Mouse (Mus musculus): ENCODE measurements around the gene Dlk2.

Dlk2 gene

GRCm38 (mm10) chr17:46273803-46274236, 23.4 kb upstream of the Dlk2 start:
- no peak for DNase-seq (ENCODE audit: low spot score)

GRCm38 (mm10) chr17:46274465-46274864, 22.8 kb upstream of the Dlk2 start:
- no peak for DNase-seq (ENCODE audit: low spot score)

- no peak for DNase-seq (ENCODE audit: low spot score)
Observed at GRCm38 (mm10) chr17:46275034-46275433, 22.2 kb upstream of the Dlk2 start.

GRCm38 (mm10) chr17:46275506-46275905, 21.7 kb upstream of the Dlk2 start:
- no peak for DNase-seq (ENCODE audit: low spot score)

GRCm38 (mm10) chr17:46277586-46277985, 19.6 kb upstream of the Dlk2 start:
- no peak for DNase-seq (ENCODE audit: low spot score)

- DNase-seq (ENCODE audit: low spot score) = no peak
Observed at GRCm38 (mm10) chr17:46278011-46278765, 19.0 kb upstream of the Dlk2 start.

- peak; percentile 91 for DNase-seq (ENCODE audit: low spot score)
Observed at GRCm38 (mm10) chr17:46282483-46283123, 14.6 kb upstream of the Dlk2 start, which contains the start of gene Tjap1. Gene Tjap1 (minus strand): TSS chr17:46283026.

- no peak for DNase-seq (ENCODE audit: low spot score)
Observed at GRCm38 (mm10) chr17:46283140-46283539, 14.1 kb upstream of the Dlk2 start.

GRCm38 (mm10) chr17:46283911-46284310, 13.3 kb upstream of the Dlk2 start:
- no peak for DNase-seq (ENCODE audit: low spot score)

- DNase-seq (ENCODE audit: low spot score) = no peak
Observed at GRCm38 (mm10) chr17:46284653-46285052, 12.6 kb upstream of the Dlk2 start.

- no peak for DNase-seq (ENCODE audit: low spot score)
Observed at GRCm38 (mm10) chr17:46285407-46285806, 11.8 kb upstream of the Dlk2 start.

GRCm38 (mm10) chr17:46287678-46288095, 9.5 kb upstream of the Dlk2 start:
- peak; percentile 62 for DNase-seq (ENCODE audit: low spot score)

- no peak for DNase-seq (ENCODE audit: low spot score)
Observed at GRCm38 (mm10) chr17:46296601-46297000, 620 bp upstream of the Dlk2 start.

GRCm38 (mm10) chr17:46297028-46297363, 225 bp upstream of the Dlk2 start:
- no peak for DNase-seq (ENCODE audit: low spot score)

- DNase-seq (ENCODE audit: low spot score) = peak; percentile 94
Observed at GRCm38 (mm10) chr17:46298220-46298913, 1.1 kb downstream of the Dlk2 start.

- no peak for DNase-seq (ENCODE audit: low spot score)
Observed at GRCm38 (mm10) chr17:46301892-46302291, 4.7 kb downstream of the Dlk2 start.

GRCm38 (mm10) chr17:46304184-46304583, 7.0 kb downstream of the Dlk2 start:
- no peak for DNase-seq (ENCODE audit: low spot score)

- DNase-seq (ENCODE audit: low spot score) = no peak
Observed at GRCm38 (mm10) chr17:46306956-46307355, 9.7 kb downstream of the Dlk2 start.

GRCm38 (mm10) chr17:46309835-46310234, 12.6 kb downstream of the Dlk2 start:
- no peak for DNase-seq (ENCODE audit: low spot score)

GRCm38 (mm10) chr17:46310515-46310914, 13.3 kb downstream of the Dlk2 start:
- no peak for DNase-seq (ENCODE audit: low spot score)

- DNase-seq (ENCODE audit: low spot score) = no peak
Observed at GRCm38 (mm10) chr17:46313135-46313715, 16.0 kb downstream of the Dlk2 start.

- no peak for DNase-seq (ENCODE audit: low spot score)
Observed at GRCm38 (mm10) chr17:46315813-46316212, 18.6 kb downstream of the Dlk2 start.

- no peak for DNase-seq (ENCODE audit: low spot score)
Observed at GRCm38 (mm10) chr17:46320492-46320891, 23.3 kb downstream of the Dlk2 start.

Data from MN1 (cell line).